Mouse (Mus musculus) liver, embryonic 16.5 days (tissue): ENCODE results near the gene Med29. TPM values are rescaled to one million over a fixed set of nuclear protein-coding genes. Genes with fewer than 3 reads are reported as not detected.

ENCODE experiments used
- ATAC-seq: fragments of 200-750 bp; cut with Nextera tagmentation; 2 replicates; pipeline ENCODE4 v1.8.0; 2017; ENCODE audit warnings: low read depth, mild to moderate bottlenecking, moderate number of reproducible peaks, moderate library complexity
- H3K27ac ChIP-seq: fragments of 300-500 bp; sonication (generic); 2 replicates; pipeline ENCODE4 v1.5.1; 2014; ENCODE audit warnings: mild to moderate bottlenecking, low read length
- H3K27me3 ChIP-seq: fragments of 300-500 bp; sonication (generic); 2 replicates; pipeline ENCODE4 v1.6.1; 2014; ENCODE audit warnings: low read depth, low read length, mixed read lengths; ENCODE audit not compliant: control insufficient read depth, insufficient read depth
- H3K36me3 ChIP-seq: fragments of 300-500 bp; sonication (generic); 2 replicates; pipeline ENCODE4 v1.6.1; 2014; ENCODE audit warnings: mild to moderate bottlenecking; ENCODE audit not compliant: control insufficient read depth, insufficient read depth
- H3K4me1 ChIP-seq: fragments of 300-500 bp; sonication (generic); 2 replicates; pipeline ENCODE4 v1.6.1; 2014; ENCODE audit warnings: low read depth, low read length, mixed read lengths; ENCODE audit not compliant: control insufficient read depth
- H3K4me2 ChIP-seq: fragments of 300-500 bp; sonication (generic); 2 replicates; pipeline ENCODE4 v1.6.1; 2014; ENCODE audit warnings: low read depth, low read length, mixed read lengths
- H3K4me3 ChIP-seq: fragments of 300-500 bp; sonication (generic); 2 replicates; pipeline ENCODE4 v1.5.1; 2014; ENCODE audit warnings: low read depth, mild to moderate bottlenecking, low read length
- H3K9ac ChIP-seq: fragments of 300-500 bp; sonication (generic); 2 replicates; pipeline ENCODE4 v1.6.1; 2014; ENCODE audit warnings: low read depth, low read length
- H3K9me3 ChIP-seq: fragments of 300-500 bp; sonication (generic); replicated peaks from 2 replicates; pipeline ENCODE4 v1.6.1; 2016; ENCODE audit warnings: low read length; ENCODE audit not compliant: control insufficient read depth
- WGBS: fragments of 180-500 bp; shearing (Covaris S2); extraction: QIAGEN DNeasy Blood & Tissue Kit; methylation state at CpG from one replicate; pipeline ENCODE4 v1.1.7; 2014; ENCODE audit not compliant: insufficient replicate concordance; 5-methylcytosine and 5-hydroxymethylcytosine counted together
- polyA plus RNA-seq: library from polyadenylated mRNA; unstranded; fragments of >200 nt; fragmentation: Nextera tagmentation; extraction: Ambion mirVana; gene quantifications from 2 replicates; pipeline ENCODE4 v1.2.1, GENCODE M21; 2015

Gene Med29
- polyA plus RNA-seq, 1 experiment from 2014 or later: 21.6 TPM

GRCm38 (mm10) chr7:28381017-28381790 is 11.3 kb downstream of the Med29 start:
- Histone ChIP-seq H3K4me2 (peak overlapping the region; percentile 96), H3K4me3 (peak overlapping the region; percentile 58), H3K4me1 (peaks cover 92% of the 10 kb centered on the region), H3K27ac (peak overlapping the region; percentile 97), H3K9me3 (no peaks in the 10 kb centered on the region), H3K9ac (peak overlapping the region; percentile 50), H3K27me3 (no peaks in the 10 kb centered on the region), H3K36me3 (peaks cover 4% of the 10 kb centered on the region; the same call in 1 of the 2 replicates)
- ATAC-seq: peak; percentile 22
- under 1% methylated on average over 30 of the region's 30 CpGs for WGBS

GRCm38 (mm10) chr7:28380237-28381016 is 12.1 kb downstream of the Med29 start, which contains the start of gene Zfp36:
TSS of gene Zfp36 (minus strand) at chr7:28380253.
- Histone ChIP-seq H3K27me3 (no peaks in the 10 kb centered on the region), H3K9me3 (no peaks in the 10 kb centered on the region), H3K36me3 (peaks cover 4% of the 10 kb centered on the region; the same call in 1 of the 2 replicates), H3K4me1 (peaks cover 92% of the 10 kb centered on the region), H3K27ac (peak within 1 kb of the TSS; percentile 97), H3K9ac (peak within 1 kb of the TSS; percentile 88), H3K4me3 (peak within 1 kb of the TSS; percentile 79), H3K4me2 (peak within 1 kb of the TSS; percentile 96)
- 28% methylated on average over 17 of the region's 17 CpGs for WGBS
- ATAC-seq: no peak

GRCm38 (mm10) chr7:28378769-28379651 is 13.5 kb downstream of the Med29 start:
- ATAC-seq: peak; percentile 59
- Histone ChIP-seq H3K27me3 (no peaks in the 10 kb centered on the region), H3K9me3 (no peaks in the 10 kb centered on the region), H3K27ac (peak overlapping the region; percentile 97), H3K4me3 (peak overlapping the region; percentile 79), H3K9ac (peak overlapping the region; percentile 88), H3K36me3 (peaks cover 4% of the 10 kb centered on the region; the same call in 1 of the 2 replicates), H3K4me1 (peaks cover 95% of the 10 kb centered on the region), H3K4me2 (peak overlapping the region; percentile 96)
- under 1% methylated on average over 51 of the region's 53 CpGs for WGBS

- peaks cover 92% of the 10 kb centered on the region for H3K4me1 ChIP-seq
Measured at GRCm38 (mm10) chr7:28378066-28378690, 14.3 kb downstream of the Med29 start.

GRCm38 (mm10) chr7:28377190-28378065 is 15.1 kb downstream of the Med29 start:
- peaks cover 4% of the 10 kb centered on the region; the same call in 1 of the 2 replicates for H3K36me3 ChIP-seq
- H3K9ac ChIP-seq: peak overlapping the region; percentile 88
- no peaks in the 10 kb centered on the region for H3K27me3 ChIP-seq
- peak overlapping the region; percentile 79 for H3K4me3 ChIP-seq
- no peaks in the 10 kb centered on the region for H3K9me3 ChIP-seq
- peak overlapping the region; percentile 97 for H3K27ac ChIP-seq
- peak overlapping the region; percentile 96 for H3K4me2 ChIP-seq
- ATAC-seq: no peak
- WGBS: 57% methylated on average over 18 of the region's 18 CpGs
- H3K4me1 ChIP-seq: peaks cover 87% of the 10 kb centered on the region

More at GRCm38 (mm10) chr7:28378066-28378690, 14.3 kb downstream of the Med29 start:
- no peaks in the 10 kb centered on the region for H3K27me3 ChIP-seq
- H3K9me3 ChIP-seq: no peaks in the 10 kb centered on the region
- H3K27ac ChIP-seq: peak overlapping the region; percentile 97
- WGBS: 20% methylated on average over 32 of the region's 32 CpGs
- peaks cover 4% of the 10 kb centered on the region; the same call in 1 of the 2 replicates for H3K36me3 ChIP-seq
- H3K4me2 ChIP-seq: peak overlapping the region; percentile 96
- ATAC-seq: no peak
- H3K9ac ChIP-seq: peak overlapping the region; percentile 88
- H3K4me3 ChIP-seq: peak overlapping the region; percentile 79

- no peaks in the 10 kb centered on the region for H3K9me3 ChIP-seq
- peak overlapping the region; percentile 96 for H3K27ac ChIP-seq
- peaks cover 4% of the 10 kb centered on the region; the same call in 1 of the 2 replicates for H3K36me3 ChIP-seq
- ATAC-seq: peak; percentile 4
- H3K27me3 ChIP-seq: peaks cover 3% of the 10 kb centered on the region; the same call in 1 of the 2 replicates
- H3K4me2 ChIP-seq: peak overlapping the region; percentile 96
- H3K9ac ChIP-seq: peak overlapping the region; percentile 77
- 5% methylated on average over 30 of the region's 30 CpGs for WGBS
- peak overlapping the region; percentile 61 for H3K4me3 ChIP-seq
- H3K4me1 ChIP-seq: peaks cover 83% of the 10 kb centered on the region
Measured at GRCm38 (mm10) chr7:28376011-28376771, 16.3 kb downstream of the Med29 start.
